Mouse (Mus musculus) left cerebral cortex, adult 9 months (tissue): ENCODE measurements at regions not wholly inside any gene's neighbourhood (a gene's known extent, or its start where the extent isn't known, plus 50 kb on each side); places are given as distances from the start of the nearest gene placed in this dataset.
"Not testable (repeated sequence)": the region's sequence is repeated elsewhere in the genome, so short reads cannot be mapped to it uniquely, and the experiment has no call there.

Source experiments
- DNase-seq, 2 experiments: peaks; one replicate each; pipeline ENCODE4 v3.0.0; 2022; ENCODE audit warnings: low spot score in 2 of 2

GRCm38 (mm10) chr12:21680026-21680425, 262.6 kb upstream of the Ywhaq start:
- not testable (repeated sequence) for DNase-seq

DNA sequence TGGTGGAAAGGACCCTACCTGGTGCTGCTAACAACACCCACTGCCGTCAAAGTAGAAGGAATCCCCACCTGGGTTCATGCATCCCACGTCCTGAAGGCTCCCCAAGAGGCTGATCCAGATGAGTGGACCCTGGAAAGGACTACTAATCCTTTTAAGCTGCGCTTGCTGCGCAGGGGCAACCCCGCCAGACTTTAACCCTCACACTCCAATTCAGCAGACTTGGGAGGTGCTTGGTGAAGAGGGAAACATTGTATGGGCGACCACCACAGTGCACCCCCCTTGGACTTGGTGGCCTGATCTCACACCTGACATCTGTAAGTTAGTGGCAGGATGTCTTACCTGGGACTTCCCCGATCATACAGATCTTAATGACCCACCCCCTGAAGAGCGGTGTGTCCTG, 231.9 kb upstream of the Ywhaq start:
- DNase-seq = not testable (repeated sequence)

- DNase-seq = peak in 1 of 2 experiments; percentile 66
Measured at GRCm38 (mm10) chr12:21613781-21614180, 196.3 kb upstream of the Ywhaq start.

DNA sequence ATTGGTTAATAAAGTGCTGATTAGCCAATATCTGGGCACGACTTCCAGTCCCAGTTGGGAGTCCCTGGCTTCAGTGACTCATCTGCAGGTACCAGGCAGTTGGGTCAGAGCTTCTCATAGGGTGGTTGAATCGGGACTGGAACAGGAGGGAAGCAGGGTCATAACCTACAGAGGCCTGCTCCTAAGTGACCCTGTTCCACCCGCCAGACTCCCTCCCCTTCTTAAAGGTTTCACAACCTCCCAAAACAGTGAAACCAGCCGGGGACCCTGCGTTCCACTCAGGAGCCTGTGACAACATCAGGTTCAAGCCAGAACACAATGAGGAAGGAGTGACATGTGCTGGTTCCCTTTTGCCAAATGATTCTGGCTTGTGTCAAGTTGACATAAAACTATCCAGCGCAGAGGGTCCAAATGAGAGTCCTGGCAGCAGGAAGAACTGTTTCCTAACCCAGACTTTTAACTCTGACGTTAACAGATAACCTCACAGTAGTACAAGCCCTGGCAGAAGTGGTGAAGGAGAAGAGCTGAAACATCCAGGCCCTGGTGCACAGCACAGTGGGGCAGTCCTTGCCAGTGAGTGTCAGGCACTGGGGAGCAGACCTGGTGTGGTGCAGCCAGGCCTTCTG, 151.1 kb upstream of the Ywhaq start:
- no peak for DNase-seq

DNA sequence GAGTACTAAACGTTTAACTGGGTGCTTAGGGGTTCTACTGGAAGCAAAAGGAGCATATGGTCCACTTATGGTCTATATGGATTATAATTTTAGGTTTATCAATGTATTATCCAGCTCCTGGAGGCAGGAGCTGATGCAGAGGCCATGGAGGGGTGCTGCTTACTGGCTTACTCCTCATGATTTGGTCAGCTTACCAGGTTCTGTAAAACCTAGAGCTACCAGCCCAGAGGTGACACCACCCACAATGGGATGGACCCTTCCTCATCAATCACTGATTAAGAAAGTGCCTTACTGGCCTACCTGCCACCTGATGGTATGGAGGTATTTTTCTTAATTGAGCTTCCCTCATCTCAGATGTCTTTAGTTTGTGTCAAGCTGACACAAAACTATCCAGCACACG, 126.5 kb upstream of the Ywhaq start:
- DNase-seq = not testable (repeated sequence)

GRCm38 (mm10) chr12:21543153-21543894, 125.9 kb upstream of the Ywhaq start:
- peak in 1 of 2 experiments; percentile 67 for DNase-seq

DNA sequence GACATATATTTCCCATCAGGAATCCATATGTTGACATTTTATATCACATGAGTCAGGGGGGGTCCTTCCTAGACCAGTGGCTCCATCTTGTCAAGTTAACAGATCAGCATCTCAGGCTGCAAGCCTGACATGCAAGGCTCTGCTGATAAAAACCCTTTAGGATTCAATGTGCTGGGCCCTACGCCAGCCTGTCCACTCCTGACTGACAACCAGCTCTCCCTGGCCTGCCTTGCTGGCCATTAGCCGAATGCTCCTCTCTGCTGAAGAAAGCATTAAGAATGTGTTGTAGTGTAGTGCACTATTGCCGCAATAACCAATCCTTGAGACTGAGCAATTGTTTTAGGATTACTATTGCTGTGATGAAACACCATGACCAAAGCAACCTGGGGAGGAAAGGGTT, 114.3 kb upstream of the Ywhaq start:
- DNase-seq = no peak

- not testable (repeated sequence) for DNase-seq
Measured at GRCm38 (mm10) chr12:21529367-21529766, 111.9 kb upstream of the Ywhaq start.

- DNase-seq = not testable (repeated sequence)
Measured at GRCm38 (mm10) chr12:21527336-21527735, 109.9 kb upstream of the Ywhaq start.

GRCm38 (mm10) chr12:21526906-21527305, 109.5 kb upstream of the Ywhaq start:
- DNase-seq = not testable (repeated sequence)

DNA sequence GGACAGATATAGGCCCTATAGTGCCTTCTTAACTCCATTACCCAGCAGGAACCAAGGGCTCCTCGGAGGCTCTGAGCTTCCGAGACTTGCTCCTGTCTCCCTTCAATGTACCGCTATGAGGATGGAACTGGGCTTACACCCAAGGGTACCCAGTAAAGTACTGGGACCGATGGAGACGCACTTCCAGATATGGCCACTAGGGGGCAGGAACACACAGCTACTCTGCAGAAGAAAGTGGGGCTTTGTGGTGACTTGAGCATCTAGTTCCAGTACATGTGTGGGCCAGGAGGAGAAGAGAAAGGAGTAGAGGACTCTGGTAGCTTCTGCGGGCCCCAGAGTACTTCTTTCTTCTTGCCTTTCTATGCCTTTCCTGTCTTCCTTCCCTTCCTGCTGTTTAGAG, 108.1 kb upstream of the Ywhaq start:
- DNase-seq = not testable (repeated sequence)

- no peak for DNase-seq
Measured at GRCm38 (mm10) chr12:21522621-21523020, 105.2 kb upstream of the Ywhaq start.

- DNase-seq = no peak
Measured at GRCm38 (mm10) chr12:21519058-21519457, 101.6 kb upstream of the Ywhaq start.

DNA sequence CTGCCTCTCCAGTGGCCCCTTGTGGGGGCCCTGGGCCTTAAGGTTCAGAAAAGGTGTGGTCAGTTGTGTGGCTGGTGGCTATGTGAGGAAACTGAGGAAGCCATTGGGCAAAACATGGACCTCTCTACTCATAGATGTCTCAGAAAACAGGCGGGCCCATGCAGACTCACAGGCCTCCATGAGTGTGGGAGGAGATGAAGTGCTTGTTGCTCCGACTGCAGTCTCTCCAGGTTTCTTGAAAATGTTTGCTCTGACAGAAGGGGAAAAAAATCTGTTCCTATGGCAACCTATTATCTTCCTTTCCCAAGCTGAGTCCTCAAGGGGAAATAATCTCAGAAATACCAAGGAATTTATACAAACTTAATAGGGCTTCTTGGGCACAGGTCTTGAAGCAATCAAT, 95.3 kb upstream of the Ywhaq start:
- DNase-seq = peak; percentile 39 to 65

GRCm38 (mm10) chr12:21511043-21511665, 93.7 kb upstream of the Ywhaq start:
- peak; percentile 77 to 83 for DNase-seq

DNA sequence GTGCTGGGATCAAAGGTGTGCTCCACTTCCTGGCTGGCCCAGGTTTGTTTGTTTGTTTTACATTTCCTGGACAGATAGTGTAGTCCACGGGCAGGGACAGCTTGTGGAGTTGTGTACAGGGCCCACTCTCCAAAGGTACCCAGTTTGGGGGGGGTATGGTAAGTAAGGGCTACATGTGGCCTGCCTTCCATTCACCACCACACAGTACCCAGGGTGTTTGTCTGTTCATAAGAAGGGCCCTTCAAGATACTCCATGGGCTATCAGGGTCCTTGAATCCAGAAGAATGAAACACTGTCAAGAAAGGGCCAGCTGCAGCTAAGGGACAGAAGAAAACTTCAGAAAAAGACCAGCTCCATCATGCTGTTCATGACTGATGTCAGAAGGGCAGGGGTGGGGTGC, 89.6 kb upstream of the Ywhaq start:
- no peak for DNase-seq

- DNase-seq = no peak
Measured at GRCm38 (mm10) chr12:21505731-21506368, 88.4 kb upstream of the Ywhaq start.

DNA sequence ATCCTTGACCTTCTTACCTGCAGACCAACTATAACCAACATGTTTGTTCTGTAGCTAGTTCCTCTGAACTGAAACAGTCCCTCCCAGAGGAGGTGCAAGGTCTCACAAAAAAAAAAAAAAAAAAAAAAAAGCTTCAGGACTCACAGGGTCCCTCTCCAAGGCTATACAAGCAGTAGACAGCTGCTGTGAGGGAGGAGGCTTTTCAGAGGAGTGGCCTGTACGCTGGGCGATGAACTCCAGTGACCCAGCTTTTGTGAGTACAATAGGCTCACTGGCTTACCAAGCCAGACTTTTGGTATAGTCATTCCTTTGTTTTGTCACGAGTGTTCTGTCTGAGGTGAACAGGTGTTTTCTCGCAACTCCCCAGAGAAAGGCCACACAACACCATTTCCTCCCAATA, 85.8 kb upstream of the Ywhaq start:
- DNase-seq = no peak

DNA sequence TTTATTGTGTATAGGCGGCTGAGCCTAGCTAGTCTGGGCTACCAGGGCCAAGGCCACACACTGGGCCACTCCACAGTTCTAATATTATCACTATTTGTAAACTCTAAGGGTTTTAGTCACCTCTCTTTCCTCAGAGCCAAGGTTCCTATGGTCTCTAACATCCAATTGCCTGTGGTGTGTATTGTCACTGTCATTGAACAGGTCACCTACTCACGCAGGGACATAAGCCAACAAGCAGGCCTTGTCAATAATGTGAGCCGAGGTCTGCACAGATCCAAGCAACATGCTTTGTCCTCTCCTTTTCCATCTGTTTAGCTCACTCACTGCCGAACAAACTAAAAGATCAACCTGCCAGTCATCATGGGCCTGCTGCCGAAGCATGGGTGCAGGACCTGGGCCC, 79.5 kb upstream of the Ywhaq start:
- no peak for DNase-seq

DNA sequence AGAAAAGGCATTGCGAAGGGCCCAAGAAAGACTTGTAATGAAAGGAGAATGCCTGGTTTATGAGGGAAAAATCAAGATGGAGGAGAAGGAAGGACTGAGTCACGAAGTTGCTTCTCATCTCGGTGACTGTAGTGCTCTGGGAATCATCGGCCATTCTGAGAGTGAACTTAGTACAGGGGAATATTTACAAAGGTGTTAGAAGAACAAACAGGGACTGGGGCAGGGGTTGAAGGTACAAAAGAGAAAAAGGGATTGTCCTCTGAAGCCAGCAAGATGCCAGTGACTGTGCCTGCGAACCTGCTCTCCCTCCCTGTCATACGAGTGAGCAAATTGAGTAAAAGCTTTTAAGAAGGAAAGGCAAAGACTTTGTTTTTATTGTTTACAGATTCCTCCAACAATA, 78.1 kb upstream of the Ywhaq start:
- no peak for DNase-seq

DNA sequence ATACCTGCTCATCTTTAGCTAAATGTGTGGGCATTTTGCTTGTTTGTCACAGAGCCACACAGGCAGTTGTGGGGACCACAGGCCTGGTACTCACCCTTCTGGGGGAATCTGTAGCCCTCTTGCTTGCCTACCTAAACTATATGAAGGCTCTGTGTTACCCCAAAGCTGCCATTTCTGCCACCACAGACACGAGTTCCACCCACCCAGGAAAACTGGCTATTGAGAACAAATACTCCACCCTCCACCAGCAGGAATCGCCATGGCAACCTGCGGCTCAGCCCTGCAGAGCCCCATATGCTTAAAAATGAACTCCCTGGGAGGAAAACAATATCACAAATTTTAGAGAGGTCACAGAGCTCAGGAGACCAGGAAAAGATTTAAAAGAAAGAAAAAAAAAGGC, 76.0 kb upstream of the Ywhaq start:
- peak in 1 of 2 experiments; percentile 59 for DNase-seq

DNA sequence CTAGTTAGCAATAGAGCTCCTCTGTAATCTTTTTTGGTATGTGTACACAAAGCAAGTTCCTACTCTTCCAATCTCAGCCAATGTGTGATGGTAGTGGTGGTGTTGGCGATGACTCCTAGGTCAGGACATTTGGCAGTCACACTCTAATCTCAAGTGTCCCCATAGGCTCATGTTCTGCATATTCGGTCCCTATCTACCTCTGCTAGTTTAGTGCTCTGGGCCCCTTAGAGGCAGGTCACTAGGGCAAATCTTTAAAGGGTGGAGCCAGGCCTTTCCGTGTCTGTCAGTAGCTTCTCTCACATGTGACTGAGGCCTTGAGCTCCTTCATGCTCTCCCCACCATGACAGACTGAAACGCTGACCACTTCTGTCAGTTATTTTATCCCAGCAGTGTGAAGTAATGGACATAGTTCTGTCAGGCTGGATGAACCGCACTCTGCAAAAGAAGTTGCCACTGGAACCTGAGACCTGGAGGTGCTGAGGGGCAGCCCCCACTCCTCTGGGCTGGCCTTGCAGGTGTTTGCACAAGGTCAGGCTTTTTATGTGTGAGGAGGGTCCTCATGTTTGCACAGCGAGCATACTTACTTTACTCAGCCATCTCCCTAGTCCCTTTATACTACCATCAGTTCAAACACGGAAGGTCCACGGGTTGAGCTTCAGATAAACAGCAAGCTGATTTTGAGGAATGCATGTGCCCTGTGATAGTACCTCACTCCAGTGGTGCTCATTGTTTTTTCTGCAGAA, 75.3 kb upstream of the Ywhaq start:
- DNase-seq = no peak
